Mouse (Mus musculus): ENCODE results near the gene Rapsn. TPM values are rescaled to one million over a fixed set of nuclear protein-coding genes. Genes with fewer than 3 reads are reported as not detected.

Rapsn gene
- total and polyA plus RNA-seq, 3 experiments = 0.15 TPM; not detected in 2

- peaks cover 24 to 45% of the 10 kb centered on the region in 2 experiments for H3K36me3 ChIP-seq (replicated peaks in 1 of 2; ENCODE audit: control insufficient read depth in 1 of 2, insufficient read depth in 1 of 2, low read length in 1 of 2)
- H3K27me3 ChIP-seq (replicated peaks) = no peaks in the 10 kb centered on the region
- no peak for TF ChIP-seq HCFC1 (IDR thresholded peaks at IDR 0.05; ENCODE audit: low read depth, low read length)
- TF ChIP-seq PAX5 (IDR thresholded peaks at IDR 0.05; ENCODE audit: low read length) = no peak
- TF ChIP-seq ZKSCAN1 (IDR thresholded peaks at IDR 0.05; ENCODE audit: borderline replicate concordance, low read depth, low read length) = no peak
- no peak for TF ChIP-seq NELFE (IDR thresholded peaks at IDR 0.05; ENCODE audit: low read depth, low read length)
- no peak for TF ChIP-seq ELF1 (IDR thresholded peaks at IDR 0.05; ENCODE audit: low read depth, low read length)
- no peak for TF ChIP-seq CHD1 (IDR thresholded peaks at IDR 0.05; ENCODE audit: low read depth, low read length)
- no peak for TF ChIP-seq GABPA (IDR thresholded peaks at IDR 0.05; ENCODE audit: insufficient replicate concordance, low read depth, low read length)
- no peak for TF ChIP-seq TBP (conservative IDR thresholded peaks at IDR 0.05; ENCODE audit: low read depth, low read length)
- no peak for TF ChIP-seq KAT2A (IDR thresholded peaks at IDR 0.05; ENCODE audit: insufficient replicate concordance, low read length)
- no peak for TF ChIP-seq USF1 (IDR thresholded peaks at IDR 0.05; ENCODE audit: low read depth, low read length)
- no peak for TF ChIP-seq CHD2 (IDR thresholded peaks at IDR 0.05; ENCODE audit: low read length)
- dilution Hi-C loops (cut with MboI; ENCODE audit: extremely low pct_ligation_motif_present, extremely low pct_unique_long_range_greater_than_20kb, low sequenced_read_pairs) (no loop called here), in situ Hi-C loops (cut with MboI; ENCODE audit: low pct_ligation_motif_present, low pct_unique_long_range_greater_than_20kb, low sequenced_read_pairs) (no loop called here)
- no peak overlapping the region for H3K4me2 ChIP-seq (ENCODE audit: insufficient read depth, low read depth, poor library complexity, severe bottlenecking)
- no peaks in the 10 kb centered on the region for H3K9me3 ChIP-seq (replicated peaks; ENCODE audit: low read length)
- no peak for DNase-seq (ENCODE audit: extremely low read depth)
- H3K4me1 ChIP-seq (ENCODE audit: control insufficient read depth in 1 of 2, insufficient read depth in 2 of 2) = peaks cover 20 to 35% of the 10 kb centered on the region in 2 experiments
- H3K79me2 ChIP-seq (replicated peaks; ENCODE audit: control insufficient read depth, extremely low read depth, insufficient read depth, poor library complexity, severe bottlenecking) = no peaks in the 10 kb centered on the region
- H3K9ac ChIP-seq (ENCODE audit: insufficient read depth, low read depth) = no peak overlapping the region
- no peak overlapping the region for H3K27ac ChIP-seq (ENCODE audit: insufficient read depth, low read depth)
- no peak overlapping the region for H3K4me3 ChIP-seq (replicated peaks in 1 of 3; ENCODE audit: low read depth in 2 of 3, low read length in 2 of 3, poor library complexity in 1 of 3)
Measured at GRCm38 (mm10) chr2:91068162-91068871, 32.9 kb downstream of the Rapsn start.

GRCm38 (mm10) chr2:91068872-91069165 lies 33.4 kb downstream of the Rapsn start:
- H3K36me3 ChIP-seq (replicated peaks in 1 of 2; ENCODE audit: control insufficient read depth in 1 of 2, insufficient read depth in 1 of 2, low read length in 1 of 2) = peaks cover 19 to 40% of the 10 kb centered on the region in 2 experiments
- H3K27me3 ChIP-seq (replicated peaks) = no peaks in the 10 kb centered on the region
- TF ChIP-seq EP300 (IDR thresholded peaks at IDR 0.05; ENCODE audit: low read length) = no peak
- no peak for TF ChIP-seq TCF12 (IDR thresholded peaks at IDR 0.05; ENCODE audit: low read depth, low read length)
- TF ChIP-seq MEF2A (IDR thresholded peaks at IDR 0.05; ENCODE audit: borderline replicate concordance, low read depth, low read length) = no peak
- no peak for TF ChIP-seq ETS1 (conservative IDR thresholded peaks at IDR 0.05; ENCODE audit: low read depth, low read length)
- no peak for TF ChIP-seq ZMIZ1 (IDR thresholded peaks at IDR 0.05; ENCODE audit: low read depth, low read length)
- TF ChIP-seq JUN (IDR thresholded peaks at IDR 0.05; ENCODE audit: insufficient read depth, low read depth, low read length) = no peak
- no peak for TF ChIP-seq RCOR1 (conservative IDR thresholded peaks at IDR 0.05; ENCODE audit: low read depth, low read length)
- TF ChIP-seq MYC (IDR thresholded peaks at IDR 0.05; ENCODE audit: low read depth, low read length) = no peak
- TF ChIP-seq NELFE (IDR thresholded peaks at IDR 0.05; ENCODE audit: low read depth, low read length) = no peak
- no peak for TF ChIP-seq MXI1 (IDR thresholded peaks at IDR 0.05; ENCODE audit: low read depth, low read length)
- no peak for TF ChIP-seq CHD2 (IDR thresholded peaks at IDR 0.05; ENCODE audit: low read length)
- TF ChIP-seq ZKSCAN1 (IDR thresholded peaks at IDR 0.05; ENCODE audit: borderline replicate concordance, low read depth, low read length) = no peak
- no peak for TF ChIP-seq UBTF (IDR thresholded peaks at IDR 0.05; ENCODE audit: low read depth, low read length)
- no peak overlapping the region for H3K9ac ChIP-seq (ENCODE audit: insufficient read depth, low read depth)
- DNase-seq (ENCODE audit: extremely low read depth) = no peak
- H3K79me2 ChIP-seq (replicated peaks; ENCODE audit: control insufficient read depth, extremely low read depth, insufficient read depth, poor library complexity, severe bottlenecking) = no peaks in the 10 kb centered on the region
- H3K27ac ChIP-seq (ENCODE audit: insufficient read depth, low read depth) = no peak overlapping the region
- in situ Hi-C loops (cut with MboI; ENCODE audit: low pct_ligation_motif_present, low pct_unique_long_range_greater_than_20kb, low sequenced_read_pairs) (no loop called here), dilution Hi-C loops (cut with MboI; ENCODE audit: extremely low pct_ligation_motif_present, extremely low pct_unique_long_range_greater_than_20kb, low sequenced_read_pairs) (no loop called here)
- H3K4me3 ChIP-seq (replicated peaks in 1 of 3; ENCODE audit: low read depth in 2 of 3, low read length in 2 of 3, poor library complexity in 1 of 3) = no peak overlapping the region
- peaks cover 20 to 35% of the 10 kb centered on the region in 2 experiments for H3K4me1 ChIP-seq (ENCODE audit: control insufficient read depth in 1 of 2, insufficient read depth in 2 of 2)
- H3K4me2 ChIP-seq (ENCODE audit: insufficient read depth, low read depth, poor library complexity, severe bottlenecking) = no peak overlapping the region
- H3K9me3 ChIP-seq (replicated peaks; ENCODE audit: low read length) = no peaks in the 10 kb centered on the region

Data from CH12.LX (cell line).